In genomic region chr14:78287906-78288800, GRCm38 (mm10) we compare ENCODE assay signal across 10 mouse cellular contexts. TPM values are rescaled to one million over a fixed set of nuclear protein-coding genes. Genes with fewer than 3 reads are reported as not detected.
DNase-seq lines count a peak whose midpoint lies in the region; ATAC-seq and TF ChIP-seq lines count a peak whose summit lies in the region.
"Had no signal": no experiment of that assay in that cellular context is flagged by ENCODE, and none has a peak within 500 bp of the region (broad histone marks: within the 10 kb centered on the region; RNA-seq: fewer than 3 reads in every experiment).

No protein-coding gene starts in this region.

- 25% methylated on average over 7 of the region's 7 CpGs for WGBS in neural tube, embryonic 15.5 days
- WGBS in forebrain, postnatal 0 days: 27% methylated on average over 7 of the region's 7 CpGs
- WGBS in limb, embryonic 10.5 days: 52% methylated on average over 7 of the region's 7 CpGs

- H3K4me3 ChIP-seq in neural tube, embryonic 15.5 days (replicated peaks): no peak overlapping the region
- no peak overlapping the region for H3K4me3 ChIP-seq in forebrain, postnatal 0 days (ENCODE audit: low read depth, low read length)
- H3K4me3 ChIP-seq in limb, embryonic 10.5 days: no peak overlapping the region
- H3K4me3 ChIP-seq: neural tube, embryonic 12.5 days had no signal

- peak; percentile 4 for DNase-seq in cerebellum, adult 11 months
- DNase-seq in cerebellum, adult 9-11 months: no peak
- DNase-seq in neural tube, embryonic 10.5 days (ENCODE audit: extremely low spot score, low spot score): peak; percentile 58
- peak; percentile 79 for DNase-seq in brain, embryonic 14.5 days (ENCODE audit: low read depth)
- DNase-seq in forebrain, postnatal 0 days: peak; percentile 92
- DNase-seq in limb, embryonic 10.5 days (ENCODE audit: low spot score): peak; percentile 68
- peak; percentile 46 for DNase-seq in retina, postnatal 7 days (ENCODE audit: low read depth, low spot score)

- TF ChIP-seq POLR2A in brain, embryonic 14.5 days (IDR thresholded peaks at IDR 0.05; ENCODE audit: borderline replicate concordance, extremely low read depth, insufficient read depth, insufficient read length, poor library complexity, severe bottlenecking): no peak

- 0 out of 2 replicates have a peak, but pooled peaks cover 4% of the 10 kb centered on the region for H3K27me3 ChIP-seq in neural tube, embryonic 15.5 days (replicated peaks)
- H3K27me3 ChIP-seq in forebrain, postnatal 0 days (ENCODE audit: insufficient read depth, low read length): no peaks in the 10 kb centered on the region; the same call in 1 of the 2 replicates
- H3K27me3 ChIP-seq in limb, embryonic 10.5 days (ENCODE audit: low read depth, poor library complexity, severe bottlenecking): no peaks in the 10 kb centered on the region
- H3K27me3 ChIP-seq: neural tube, embryonic 12.5 days had no signal

- peaks cover 18% of the 10 kb centered on the region for H3K4me1 ChIP-seq in neural tube, embryonic 15.5 days
- H3K4me1 ChIP-seq in forebrain, postnatal 0 days (ENCODE audit: insufficient read depth): peaks cover 6% of the 10 kb centered on the region; the same call in 1 of the 2 replicates
- peaks cover 4% of the 10 kb centered on the region; the same call in 1 of the 2 replicates for H3K4me1 ChIP-seq in limb, embryonic 10.5 days

- no peak overlapping the region for H3K4me2 ChIP-seq in neural tube, embryonic 15.5 days
- H3K4me2 ChIP-seq in forebrain, postnatal 0 days (ENCODE audit: low read depth): no peak overlapping the region
- H3K4me2 ChIP-seq: neural tube, embryonic 12.5 days had no signal

- H3K36me3 ChIP-seq in neural tube, embryonic 15.5 days: no peaks in the 10 kb centered on the region
- no peaks in the 10 kb centered on the region for H3K36me3 ChIP-seq in forebrain, postnatal 0 days (ENCODE audit: insufficient read depth)
- no peaks in the 10 kb centered on the region for H3K36me3 ChIP-seq in limb, embryonic 10.5 days
- H3K36me3 ChIP-seq: G1E; neural tube, embryonic 12.5 days had no signal

- peak; percentile 78; the same call in 1 of the 2 replicates for TF ChIP-seq CTCF in brain, embryonic 14.5 days (IDR thresholded peaks at IDR 0.05; ENCODE audit: borderline replicate concordance, extremely low read depth, insufficient read depth, insufficient read length)
- peak; percentile 89 for TF ChIP-seq CTCF in forebrain, postnatal 0 days (IDR thresholded peaks at IDR 0.05; ENCODE audit: low read depth)

- H3K9me3 ChIP-seq in neural tube, embryonic 15.5 days (replicated peaks): no peaks in the 10 kb centered on the region
- no peaks in the 10 kb centered on the region for H3K9me3 ChIP-seq in forebrain, postnatal 0 days (ENCODE audit: low read length)
- H3K9me3 ChIP-seq in limb, embryonic 10.5 days (replicated peaks): no peaks in the 10 kb centered on the region
- H3K9me3 ChIP-seq: neural tube, embryonic 12.5 days had no signal

- no peak overlapping the region for H3K27ac ChIP-seq in neural tube, embryonic 15.5 days (replicated peaks)
- no peak overlapping the region for H3K27ac ChIP-seq in forebrain, postnatal 0 days (ENCODE audit: low read depth, low read length)
- no peak overlapping the region for H3K27ac ChIP-seq in limb, embryonic 10.5 days
- H3K27ac ChIP-seq: neural tube, embryonic 12.5 days had no signal

- ATAC-seq in neural tube, embryonic 15.5 days (ENCODE audit: low FRiP score): no peak
- ATAC-seq in forebrain, postnatal 0 days: peak; percentile 46; the same call in 1 of the 2 replicates

- H3K9ac ChIP-seq in neural tube, embryonic 15.5 days (replicated peaks): no peak overlapping the region
- no peak overlapping the region for H3K9ac ChIP-seq in forebrain, postnatal 0 days
- H3K9ac ChIP-seq: neural tube, embryonic 12.5 days had no signal

RNA-seq across cellular contexts. Expression of gene Tnfsf11, which starts 19.7 kb away (rescaled TPM):
- 0.09 and 1.0 TPM in 2 replicates for polyA plus RNA-seq in neural tube, embryonic 15.5 days (2015; fragmentation: Nextera tagmentation; extraction: Ambion mirVana)
- polyA plus RNA-seq in brain, embryonic 14.5 days (2012; rRNA removed): 0.12 and 0.15 TPM in 2 replicates
- total RNA-seq in forebrain, postnatal 0 days (2014; rRNA removed): 0.15 and 0.86 TPM in 2 replicates
- polyA plus RNA-seq in forebrain, postnatal 0 days (2015; fragmentation: Nextera tagmentation; extraction: Ambion mirVana): 0.08 TPM in 2 replicates
- polyA plus RNA-seq in limb, embryonic 10.5 days (2016; fragmentation: Nextera tagmentation; extraction: Ambion mirVana): 0.14 TPM in 1 of 2 replicates, not detected in the other
- total RNA-seq: G1E had no signal
- polyA plus RNA-seq: G1E; neural tube, embryonic 12.5 days had no signal
